Mouse (Mus musculus): ENCODE measurements at regions not wholly inside any gene's neighbourhood (a gene's known extent, or its start where the extent isn't known, plus 50 kb on each side); places are given as distances from the start of the nearest gene placed in this dataset.

DNA sequence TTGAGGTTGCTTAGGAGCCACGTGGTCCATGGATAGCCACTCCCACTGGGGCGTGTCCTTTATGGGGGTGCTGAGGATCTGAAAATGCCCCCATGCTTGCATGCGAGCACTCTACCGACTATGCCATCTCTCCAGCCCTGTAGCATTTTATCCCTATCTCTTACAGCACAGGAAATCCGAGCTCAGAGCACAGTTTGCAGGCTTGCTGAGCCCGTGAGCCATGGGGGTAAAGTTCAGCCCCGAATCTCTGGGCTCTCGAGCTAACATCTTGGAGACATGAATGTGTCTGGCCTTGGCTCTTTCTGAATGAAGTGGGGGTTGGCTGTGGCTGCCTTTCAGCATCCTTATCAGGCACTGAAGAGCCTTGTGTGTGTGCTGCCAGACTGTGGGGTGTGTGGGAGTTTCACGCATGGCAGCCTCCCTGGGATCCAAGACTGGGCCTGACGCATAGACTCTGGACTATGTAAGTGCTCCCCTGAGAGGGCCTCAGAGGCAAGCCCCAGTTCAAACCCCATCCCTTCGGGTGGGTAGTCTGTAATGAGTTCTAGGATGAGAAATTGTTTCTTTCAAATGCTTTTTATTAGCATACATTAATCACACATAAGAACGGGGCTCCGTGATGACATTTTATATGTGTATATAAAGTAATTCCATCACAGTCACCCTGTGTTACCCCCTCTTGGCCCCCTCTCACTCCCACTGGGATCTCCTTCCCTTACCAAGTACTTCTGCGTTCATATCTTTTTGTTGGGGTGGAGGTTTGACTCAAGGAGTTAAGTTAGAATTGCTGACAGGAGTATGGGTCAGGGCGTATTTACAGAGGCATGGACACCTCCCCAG, 80.1 kb upstream of the S1pr3 start:
- Histone ChIP-seq H3K4me1 (ENCODE audit: control insufficient read depth, insufficient read depth, low read length) (no peaks in the 10 kb centered on the region), H3K4me3 (replicated peaks; ENCODE audit: extremely low read depth, low read depth, low read length) (no peak overlapping the region)
- no peak for DNase-seq
- TF ChIP-seq POLR2A (IDR thresholded peaks at IDR 0.05; ENCODE audit: borderline replicate concordance, extremely low read depth, low read depth, low read length), result no peak
- TF ChIP-seq CTCF (IDR thresholded peaks at IDR 0.05; ENCODE audit: insufficient read depth, low read length), result no peak
- WGBS, result 46% methylated on average over 15 of the region's 15 CpGs

- no peak for DNase-seq
- WGBS, result 60% methylated on average over 8 of the region's 8 CpGs
- Histone ChIP-seq H3K4me3 (replicated peaks; ENCODE audit: extremely low read depth, low read depth, low read length) (no peak overlapping the region), H3K4me1 (ENCODE audit: control insufficient read depth, insufficient read depth, low read length) (no peaks in the 10 kb centered on the region)
- no peak for TF ChIP-seq POLR2A (IDR thresholded peaks at IDR 0.05; ENCODE audit: borderline replicate concordance, extremely low read depth, low read depth, low read length)
- no peak for TF ChIP-seq CTCF (IDR thresholded peaks at IDR 0.05; ENCODE audit: insufficient read depth, low read length)
Measured at GRCm38 (mm10) chr13:51328971-51329346, 79.5 kb upstream of the S1pr3 start.

GRCm38 (mm10) chr13:51329717-51330116, 78.7 kb upstream of the S1pr3 start:
- H3K4me1 ChIP-seq (ENCODE audit: control insufficient read depth, insufficient read depth, low read length), result no peaks in the 10 kb centered on the region
- no peak overlapping the region for H3K4me3 ChIP-seq (replicated peaks; ENCODE audit: extremely low read depth, low read depth, low read length)
- no peak for DNase-seq
- no peak for TF ChIP-seq POLR2A (IDR thresholded peaks at IDR 0.05; ENCODE audit: borderline replicate concordance, extremely low read depth, low read depth, low read length)
- no peak for TF ChIP-seq CTCF (IDR thresholded peaks at IDR 0.05; ENCODE audit: insufficient read depth, low read length)

DNA sequence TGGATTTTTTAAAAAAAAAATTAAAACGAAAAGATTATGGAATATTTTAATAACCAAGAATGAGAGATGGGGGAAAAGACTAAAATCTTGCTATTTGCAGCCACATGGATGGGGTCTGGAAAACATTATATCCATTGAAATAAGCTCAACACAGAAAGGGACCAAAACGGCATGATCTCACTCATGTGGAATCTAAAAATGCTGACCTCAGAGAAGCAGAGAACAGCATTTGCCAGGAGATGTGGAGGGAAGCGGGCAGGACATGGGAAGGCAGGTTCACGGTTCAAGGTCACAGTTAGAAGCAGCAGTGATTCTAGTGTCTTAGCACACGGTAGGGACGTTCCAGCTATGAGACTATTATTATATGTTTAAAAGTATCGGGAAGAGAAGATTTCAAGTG, 76.2 kb upstream of the S1pr3 start:
- no peak for DNase-seq
- WGBS, result 64% methylated on average over 7 of the region's 7 CpGs
- Histone ChIP-seq H3K4me3 (replicated peaks; ENCODE audit: extremely low read depth, low read depth, low read length) (no peak overlapping the region), H3K4me1 (ENCODE audit: control insufficient read depth, insufficient read depth, low read length) (no peaks in the 10 kb centered on the region)
- TF ChIP-seq CTCF (IDR thresholded peaks at IDR 0.05; ENCODE audit: insufficient read depth, low read length), result no peak
- TF ChIP-seq POLR2A (IDR thresholded peaks at IDR 0.05; ENCODE audit: borderline replicate concordance, extremely low read depth, low read depth, low read length), result no peak

DNA sequence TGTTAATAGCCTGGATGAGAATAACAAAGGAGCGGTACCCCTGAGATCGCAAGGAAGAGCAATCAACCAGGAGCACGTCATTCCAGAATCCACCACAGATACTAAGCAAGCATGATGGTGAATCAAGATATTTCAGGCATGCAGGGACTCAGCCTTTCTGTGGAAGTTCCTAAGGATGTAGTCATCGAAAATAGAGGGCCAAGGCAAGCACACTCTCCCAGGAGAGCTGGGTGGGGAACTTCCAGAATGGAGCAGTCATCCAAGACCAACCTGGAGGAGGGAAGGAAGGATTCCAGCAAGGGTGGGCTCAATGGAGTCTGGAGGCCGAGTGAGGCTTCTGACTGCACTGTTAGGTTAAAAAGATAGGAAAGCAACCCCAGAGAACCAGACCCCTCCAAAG, 75.0 kb upstream of the S1pr3 start:
- Histone ChIP-seq H3K4me3 (replicated peaks; ENCODE audit: extremely low read depth, low read depth, low read length) (no peak overlapping the region), H3K4me1 (ENCODE audit: control insufficient read depth, insufficient read depth, low read length) (no peaks in the 10 kb centered on the region)
- TF ChIP-seq POLR2A (IDR thresholded peaks at IDR 0.05; ENCODE audit: borderline replicate concordance, extremely low read depth, low read depth, low read length) (no peak), CTCF (IDR thresholded peaks at IDR 0.05; ENCODE audit: insufficient read depth, low read length) (no peak)
- WGBS, result 78% methylated on average over 5 of the region's 5 CpGs
- no peak for DNase-seq

GRCm38 (mm10) chr13:51336726-51337125, 71.7 kb upstream of the S1pr3 start:
- Histone ChIP-seq H3K4me1 (ENCODE audit: control insufficient read depth, insufficient read depth, low read length) (no peaks in the 10 kb centered on the region), H3K4me3 (replicated peaks; ENCODE audit: extremely low read depth, low read depth, low read length) (no peak overlapping the region)
- DNase-seq, result no peak
- WGBS, result 69% methylated on average over 5 of the region's 5 CpGs
- TF ChIP-seq CTCF (IDR thresholded peaks at IDR 0.05; ENCODE audit: insufficient read depth, low read length), result no peak
- TF ChIP-seq POLR2A (IDR thresholded peaks at IDR 0.05; ENCODE audit: borderline replicate concordance, extremely low read depth, low read depth, low read length), result no peak

GRCm38 (mm10) chr13:51337931-51338330, 70.5 kb upstream of the S1pr3 start:
- no peak for TF ChIP-seq POLR2A (IDR thresholded peaks at IDR 0.05; ENCODE audit: borderline replicate concordance, extremely low read depth, low read depth, low read length)
- no peak for TF ChIP-seq CTCF (IDR thresholded peaks at IDR 0.05; ENCODE audit: insufficient read depth, low read length)
- Histone ChIP-seq H3K4me1 (ENCODE audit: control insufficient read depth, insufficient read depth, low read length) (no peaks in the 10 kb centered on the region), H3K4me3 (replicated peaks; ENCODE audit: extremely low read depth, low read depth, low read length) (no peak overlapping the region)
- WGBS, result 97% methylated on average over 16 of the region's 16 CpGs
- no peak for DNase-seq

DNA sequence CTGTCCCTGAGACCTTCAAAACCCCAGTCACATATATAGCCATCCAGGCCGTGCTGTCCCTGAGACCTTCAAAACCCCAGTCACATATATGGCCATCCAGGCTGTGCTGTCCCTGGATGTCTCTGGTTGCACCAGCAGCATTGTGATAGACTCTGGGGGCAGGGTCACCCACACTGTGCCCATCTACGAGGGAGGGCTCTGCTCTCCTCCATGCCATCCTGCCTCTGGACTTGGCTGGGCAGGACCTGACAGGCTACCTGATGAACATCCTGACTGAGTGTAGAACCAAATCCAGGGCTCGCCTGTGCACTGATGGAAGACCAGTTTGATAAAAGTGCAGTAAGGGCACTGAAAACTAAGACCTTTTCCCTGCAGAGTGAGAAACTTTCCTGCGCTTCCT, 63.1 kb upstream of the S1pr3 start:
- no peak for TF ChIP-seq POLR2A (IDR thresholded peaks at IDR 0.05; ENCODE audit: borderline replicate concordance, extremely low read depth, low read depth, low read length)
- no peak for TF ChIP-seq CTCF (IDR thresholded peaks at IDR 0.05; ENCODE audit: insufficient read depth, low read length)
- no peak for DNase-seq
- no peak overlapping the region for H3K4me3 ChIP-seq (replicated peaks; ENCODE audit: extremely low read depth, low read depth, low read length)
- 82% methylated on average over 4 of the region's 4 CpGs for WGBS
- H3K4me1 ChIP-seq (ENCODE audit: control insufficient read depth, insufficient read depth, low read length), result no peaks in the 10 kb centered on the region

DNA sequence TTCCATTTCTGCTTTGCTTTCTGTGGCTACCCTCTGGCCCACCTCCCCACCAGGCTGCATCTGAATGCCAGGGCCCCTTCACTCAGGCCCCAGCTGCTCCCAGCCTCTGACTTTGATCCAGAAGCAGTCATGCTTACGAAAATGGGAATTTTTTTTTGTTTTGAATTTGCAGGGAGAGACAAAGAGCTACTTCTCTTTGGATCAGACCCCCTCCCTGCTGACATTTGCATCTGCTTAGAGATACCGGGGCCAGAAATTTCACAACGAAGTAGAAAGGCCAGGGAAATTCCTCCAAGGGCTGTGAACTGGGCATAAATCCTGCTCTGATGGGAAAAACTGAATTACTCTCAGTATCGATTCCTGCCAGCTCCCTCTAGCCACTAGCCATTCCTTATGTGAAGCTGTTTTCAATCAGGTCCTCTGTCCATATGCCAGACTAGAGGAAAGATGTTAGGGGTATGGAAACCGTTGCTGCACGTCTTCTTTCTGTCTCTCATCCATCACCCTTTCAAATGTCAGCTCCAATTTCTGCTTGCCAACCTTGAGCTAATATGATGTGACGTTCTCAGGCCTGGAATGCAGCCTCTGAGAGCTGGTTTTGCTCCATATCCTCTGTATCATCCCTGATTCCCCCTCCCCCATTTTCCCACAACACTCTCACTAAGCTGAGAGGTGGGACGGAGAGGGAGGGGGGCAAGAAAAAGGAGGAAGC, 62.4 kb upstream of the S1pr3 start:
- no peaks in the 10 kb centered on the region for H3K4me1 ChIP-seq (ENCODE audit: control insufficient read depth, insufficient read depth, low read length)
- 49% methylated on average over 8 of the region's 8 CpGs for WGBS
- no peak for TF ChIP-seq CTCF (IDR thresholded peaks at IDR 0.05; ENCODE audit: insufficient read depth, low read length)
- TF ChIP-seq POLR2A (IDR thresholded peaks at IDR 0.05; ENCODE audit: borderline replicate concordance, extremely low read depth, low read depth, low read length), result no peak
- H3K4me3 ChIP-seq (replicated peaks; ENCODE audit: extremely low read depth, low read depth, low read length), result no peak overlapping the region
- DNase-seq, result no peak

- WGBS, result 59% methylated on average over 4 of the region's 4 CpGs
- no peak for TF ChIP-seq CTCF (IDR thresholded peaks at IDR 0.05; ENCODE audit: insufficient read depth, low read length)
- TF ChIP-seq POLR2A (IDR thresholded peaks at IDR 0.05; ENCODE audit: borderline replicate concordance, extremely low read depth, low read depth, low read length), result no peak
- H3K4me3 ChIP-seq (replicated peaks; ENCODE audit: extremely low read depth, low read depth, low read length), result no peak overlapping the region
- no peak for DNase-seq
- no peaks in the 10 kb centered on the region for H3K4me1 ChIP-seq (ENCODE audit: control insufficient read depth, insufficient read depth, low read length)
Measured at GRCm38 (mm10) chr13:51348707-51349106, 59.7 kb upstream of the S1pr3 start.
